In genomic region chr10:127170002-127170401, GRCm38 (mm10) we compare ENCODE assay signal across 8 mouse cellular contexts. TPM values are rescaled to one million over a fixed set of nuclear protein-coding genes. Genes with fewer than 3 reads are reported as not detected.
DNase-seq lines count a peak whose midpoint lies in the region; ATAC-seq and TF ChIP-seq lines count a peak whose summit lies in the region.

No protein-coding gene starts in this region.

- H3K9ac ChIP-seq in forebrain, embryonic 13.5 days, result no peak overlapping the region
- H3K9ac ChIP-seq in limb, embryonic 15.5 days, result no peak overlapping the region
- no peak overlapping the region for H3K9ac ChIP-seq in neural tube, embryonic 15.5 days (replicated peaks)

- 0 out of 2 replicates have a peak, but pooled peaks have one; percentile 1 for TF ChIP-seq CTCF in lung, adult 2 months (IDR thresholded peaks at IDR 0.05; ENCODE audit: insufficient read depth, low read length)

- DNase-seq in adrenal gland, postnatal 25 days, result peak; percentile 26
- no peak for DNase-seq in adrenal gland, postnatal 10 days
- no peak for DNase-seq in lung, adult 2 months
- DNase-seq in lung, postnatal 14 days, result no peak
- no peak for DNase-seq in spleen, adult 12 weeks (ENCODE audit: low spot score)

- H3K36me3 ChIP-seq in forebrain, embryonic 13.5 days (ENCODE audit: poor library complexity, severe bottlenecking), result peaks cover 4% of the 10 kb centered on the region; the same call in 1 of the 2 replicates
- H3K36me3 ChIP-seq in limb, embryonic 15.5 days, result no peaks in the 10 kb centered on the region
- peaks cover 41% of the 10 kb centered on the region for H3K36me3 ChIP-seq in neural tube, embryonic 15.5 days

- H3K4me2 ChIP-seq in forebrain, embryonic 13.5 days, result peak overlapping the region; percentile 59
- H3K4me2 ChIP-seq in limb, embryonic 15.5 days, result peak overlapping the region; percentile 70
- H3K4me2 ChIP-seq in neural tube, embryonic 15.5 days, result peak overlapping the region; percentile 53

- ATAC-seq in forebrain, embryonic 13.5 days, result no peak
- no peak for ATAC-seq in limb, embryonic 15.5 days (ENCODE audit: insufficient number of reproducible peaks, low FRiP score, low TSS enrichment, low read depth)
- ATAC-seq in neural tube, embryonic 15.5 days (ENCODE audit: low FRiP score), result no peak

- H3K27me3 ChIP-seq in forebrain, embryonic 13.5 days, result peaks cover 92% of the 10 kb centered on the region
- peaks cover 80% of the 10 kb centered on the region for H3K27me3 ChIP-seq in limb, embryonic 15.5 days
- peaks cover 46% of the 10 kb centered on the region for H3K27me3 ChIP-seq in neural tube, embryonic 15.5 days (replicated peaks)

- no peak overlapping the region for H3K4me3 ChIP-seq in lung, adult 2 months (replicated peaks; ENCODE audit: extremely low read depth, low read depth, low read length)
- peak overlapping the region; percentile 20 for H3K4me3 ChIP-seq in forebrain, embryonic 13.5 days
- peak overlapping the region; percentile 43 for H3K4me3 ChIP-seq in limb, embryonic 15.5 days
- no peak overlapping the region for H3K4me3 ChIP-seq in neural tube, embryonic 15.5 days (replicated peaks)

- WGBS in lung, adult 2 months, result 19% methylated on average over 22 of the region's 22 CpGs
- 3% methylated on average over 22 of the region's 22 CpGs for WGBS in forebrain, embryonic 13.5 days
- WGBS in limb, embryonic 15.5 days, result 5% methylated on average over 22 of the region's 22 CpGs
- 5% methylated on average over 22 of the region's 22 CpGs for WGBS in neural tube, embryonic 15.5 days

- no peak for TF ChIP-seq POLR2A in lung, adult 2 months (IDR thresholded peaks at IDR 0.05; ENCODE audit: borderline replicate concordance, extremely low read depth, low read depth, low read length)

- no peak overlapping the region for H3K27ac ChIP-seq in forebrain, embryonic 13.5 days
- H3K27ac ChIP-seq in limb, embryonic 15.5 days, result no peak overlapping the region
- no peak overlapping the region for H3K27ac ChIP-seq in neural tube, embryonic 15.5 days (replicated peaks)

- H3K4me1 ChIP-seq in lung, adult 2 months (ENCODE audit: control insufficient read depth, insufficient read depth, low read length), result 0 out of 2 replicates have a peak, but pooled peaks cover 5% of the 10 kb centered on the region
- peaks cover 25% of the 10 kb centered on the region for H3K4me1 ChIP-seq in forebrain, embryonic 13.5 days
- H3K4me1 ChIP-seq in limb, embryonic 15.5 days, result peaks cover 38% of the 10 kb centered on the region
- H3K4me1 ChIP-seq in neural tube, embryonic 15.5 days, result peaks cover 33% of the 10 kb centered on the region

- no peaks in the 10 kb centered on the region for H3K9me3 ChIP-seq in forebrain, embryonic 13.5 days (replicated peaks)
- no peaks in the 10 kb centered on the region for H3K9me3 ChIP-seq in limb, embryonic 15.5 days
- no peaks in the 10 kb centered on the region for H3K9me3 ChIP-seq in neural tube, embryonic 15.5 days (replicated peaks)

RNA-seq across cellular contexts. Expression of gene B4galnt1, which starts 5.0 kb away (rescaled TPM):
- total RNA-seq in adrenal gland, postnatal 25 days (2021), result 6.8 and 8.5 TPM in 2 replicates
- total RNA-seq in adrenal gland, postnatal 10 days (2021), result 10 to 100 TPM; 12.7 to 16.3 TPM
- polyA plus RNA-seq in lung, adult 2 months (2012; rRNA removed), result 70.8 and 81.2 TPM in 2 replicates
- 15.7 and 16.7 TPM in 2 replicates for polyA plus RNA-seq in forebrain, embryonic 13.5 days (2015; fragmentation: Nextera tagmentation; extraction: Ambion mirVana)
- polyA plus RNA-seq in limb, embryonic 15.5 days (2015; fragmentation: Nextera tagmentation; extraction: Ambion mirVana), result 12.3 and 12.4 TPM in 2 replicates
- 69.5 and 70.4 TPM in 2 replicates for polyA plus RNA-seq in neural tube, embryonic 15.5 days (2015; fragmentation: Nextera tagmentation; extraction: Ambion mirVana)

RNA-seq across cellular contexts. Expression of gene Slc26a10, which starts 10.4 kb away (rescaled TPM):
- 3.2 and 6.0 TPM in 2 replicates for total RNA-seq in adrenal gland, postnatal 25 days (2021)
- 10 to 100 TPM in 1 of 2 experiments, 1 to 10 TPM in 1; 7.4 to 13.7 TPM for total RNA-seq in adrenal gland, postnatal 10 days (2021)
- 3.5 and 7.4 TPM in 2 replicates for polyA plus RNA-seq in lung, adult 2 months (2012; rRNA removed)
- polyA plus RNA-seq in forebrain, embryonic 13.5 days (2015; fragmentation: Nextera tagmentation; extraction: Ambion mirVana), result 0.93 and 1.1 TPM in 2 replicates
- polyA plus RNA-seq in limb, embryonic 15.5 days (2015; fragmentation: Nextera tagmentation; extraction: Ambion mirVana), result 1.2 and 1.7 TPM in 2 replicates
- polyA plus RNA-seq in neural tube, embryonic 15.5 days (2015; fragmentation: Nextera tagmentation; extraction: Ambion mirVana), result 1.0 TPM in 2 replicates

RNA-seq across cellular contexts. Expression of gene Arhgef25, which starts 19.9 kb away (rescaled TPM):
- 27.9 and 28.7 TPM in 2 replicates for total RNA-seq in adrenal gland, postnatal 25 days (2021)
- total RNA-seq in adrenal gland, postnatal 10 days (2021), result 10 to 100 TPM; 18.1 to 26.5 TPM
- 29.1 and 36.7 TPM in 2 replicates for polyA plus RNA-seq in lung, adult 2 months (2012; rRNA removed)
- polyA plus RNA-seq in forebrain, embryonic 13.5 days (2015; fragmentation: Nextera tagmentation; extraction: Ambion mirVana), result 24.3 and 25.8 TPM in 2 replicates
- 115 and 118 TPM in 2 replicates for polyA plus RNA-seq in limb, embryonic 15.5 days (2015; fragmentation: Nextera tagmentation; extraction: Ambion mirVana)
- polyA plus RNA-seq in neural tube, embryonic 15.5 days (2015; fragmentation: Nextera tagmentation; extraction: Ambion mirVana), result 32.7 and 34.9 TPM in 2 replicates

RNA-seq across cellular contexts. Expression of gene Dtx3, which starts 25.5 kb away (rescaled TPM):
- total RNA-seq in adrenal gland, postnatal 25 days (2021), result 89.7 and 96.8 TPM in 2 replicates
- total RNA-seq in adrenal gland, postnatal 10 days (2021), result 10 to 100 TPM; 48.3 to 69.4 TPM
- polyA plus RNA-seq in lung, adult 2 months (2012; rRNA removed), result 134 and 157 TPM in 2 replicates
- 150 and 155 TPM in 2 replicates for polyA plus RNA-seq in forebrain, embryonic 13.5 days (2015; fragmentation: Nextera tagmentation; extraction: Ambion mirVana)
- 140 and 144 TPM in 2 replicates for polyA plus RNA-seq in limb, embryonic 15.5 days (2015; fragmentation: Nextera tagmentation; extraction: Ambion mirVana)
- 211 and 245 TPM in 2 replicates for polyA plus RNA-seq in neural tube, embryonic 15.5 days (2015; fragmentation: Nextera tagmentation; extraction: Ambion mirVana)

RNA-seq across cellular contexts. Expression of gene Pip4k2c, which starts 41.4 kb away (rescaled TPM):
- 38.4 and 48.8 TPM in 2 replicates for total RNA-seq in adrenal gland, postnatal 25 days (2021)
- total RNA-seq in adrenal gland, postnatal 10 days (2021), result 10 to 100 TPM; 27.7 to 30.9 TPM
- 36.6 and 45.7 TPM in 2 replicates for polyA plus RNA-seq in lung, adult 2 months (2012; rRNA removed)
- 18.8 and 19.5 TPM in 2 replicates for polyA plus RNA-seq in forebrain, embryonic 13.5 days (2015; fragmentation: Nextera tagmentation; extraction: Ambion mirVana)
- 27.8 and 29.8 TPM in 2 replicates for polyA plus RNA-seq in limb, embryonic 15.5 days (2015; fragmentation: Nextera tagmentation; extraction: Ambion mirVana)
- 19.8 and 23.0 TPM in 2 replicates for polyA plus RNA-seq in neural tube, embryonic 15.5 days (2015; fragmentation: Nextera tagmentation; extraction: Ambion mirVana)

Comparison
In these comparisons a context has a peak if more than half of its experiments do, and no peak if none do; other contexts are left out.
1. H3K4me3 ChIP-seq: peak in forebrain, embryonic 13.5 days (single experiment) and limb, embryonic 15.5 days (single experiment); none in lung, adult 2 months (single experiment) and neural tube, embryonic 15.5 days (single experiment).
2. Peak in every context shown above with its lines, with median percentiles within 50 percentile points of each other: H3K4me2 ChIP-seq.